ENCODE assay signal across 7 mouse cellular contexts in genomic region chr16:85549971-85550567, GRCm38 (mm10). TPM values are rescaled to one million over a fixed set of nuclear protein-coding genes. Genes with fewer than 3 reads are reported as not detected.
A peak's percentile ranks its signal among the peaks of the same experiment; 100 is the strongest.
DNase-seq lines count a peak whose midpoint lies in the region; ATAC-seq and TF ChIP-seq lines count a peak whose summit lies in the region.

No protein-coding gene starts in this region.

- peak overlapping the region; percentile 70 for H3K4me2 ChIP-seq in lung, embryonic 16.5 days (ENCODE audit: low read depth, low read length)
- H3K4me2 ChIP-seq in stomach, embryonic 15.5 days: peak overlapping the region; percentile 82

- H3K4me3 ChIP-seq in lung, embryonic 16.5 days (ENCODE audit: low read length): peak overlapping the region; percentile 57
- peak overlapping the region; percentile 41 for H3K4me3 ChIP-seq in stomach, embryonic 15.5 days (replicated peaks)

- ATAC-seq in lung, embryonic 16.5 days (ENCODE audit: low read depth): peak; percentile 82
- peak; percentile 60; the same call in 1 of the 2 replicates for ATAC-seq in stomach, embryonic 15.5 days (ENCODE audit: insufficient read depth, low FRiP score, low read depth)

- H3K9me3 ChIP-seq in lung, embryonic 16.5 days (ENCODE audit: control insufficient read depth, low read length): no peaks in the 10 kb centered on the region
- H3K9me3 ChIP-seq in stomach, embryonic 15.5 days: no peaks in the 10 kb centered on the region

- no peak for TF ChIP-seq CTCF in brain, embryonic 14.5 days (IDR thresholded peaks at IDR 0.05; ENCODE audit: borderline replicate concordance, extremely low read depth, insufficient read depth, insufficient read length)

- H3K36me3 ChIP-seq in lung, embryonic 16.5 days (ENCODE audit: control insufficient read depth, insufficient read depth, low read length): no peaks in the 10 kb centered on the region
- H3K36me3 ChIP-seq in stomach, embryonic 15.5 days: no peaks in the 10 kb centered on the region

- peak overlapping the region; percentile 62 for H3K27ac ChIP-seq in lung, embryonic 16.5 days (ENCODE audit: low read length)
- H3K27ac ChIP-seq in stomach, embryonic 15.5 days: no peak overlapping the region; the same call in 1 of the 2 replicates

- no peak for TF ChIP-seq POLR2A in brain, embryonic 14.5 days (IDR thresholded peaks at IDR 0.05; ENCODE audit: borderline replicate concordance, extremely low read depth, insufficient read depth, insufficient read length, poor library complexity, severe bottlenecking)

- no peaks in the 10 kb centered on the region for H3K27me3 ChIP-seq in lung, embryonic 16.5 days (ENCODE audit: control insufficient read depth, insufficient read depth, low read depth, low read length)
- no peaks in the 10 kb centered on the region for H3K27me3 ChIP-seq in stomach, embryonic 15.5 days (replicated peaks)

- no peaks in the 10 kb centered on the region for H3K4me1 ChIP-seq in lung, embryonic 16.5 days (replicated peaks; ENCODE audit: control insufficient read depth, insufficient read depth, low read length)
- peaks cover 3% of the 10 kb centered on the region; the same call in 1 of the 2 replicates for H3K4me1 ChIP-seq in stomach, embryonic 15.5 days

- H3K9ac ChIP-seq in lung, embryonic 16.5 days (ENCODE audit: low read length): peak overlapping the region; percentile 72
- peak overlapping the region; percentile 29; the same call in 1 of the 2 replicates for H3K9ac ChIP-seq in stomach, embryonic 15.5 days

- WGBS in lung, embryonic 16.5 days: 2% methylated on average over 25 of the region's 25 CpGs
- 5% methylated on average over 25 of the region's 25 CpGs for WGBS in stomach, embryonic 15.5 days

- DNase-seq in R1 (ENCODE audit: low read depth, low spot score): peak; percentile 37
- peak; percentile 24 for DNase-seq in brain, embryonic 14.5 days (ENCODE audit: low read depth)
- peak; percentile 33 to 54 for DNase-seq in heart, adult 9 months (ENCODE audit: low spot score in 2 of 2)
- peak; percentile 18 to 25 for DNase-seq in kidney, adult 8-10 months
- DNase-seq in spleen, postnatal 36 days (ENCODE audit: low spot score in 2 of 2): no peak

RNA-seq across cellular contexts. Expression of gene Cyyr1, which starts 3.1 kb away (rescaled TPM):
- polyA plus RNA-seq in brain, embryonic 14.5 days (2012; rRNA removed): 1.8 and 3.0 TPM in 2 replicates
- 19.0 and 19.3 TPM in 2 replicates for polyA plus RNA-seq in lung, embryonic 16.5 days (2015; fragmentation: Nextera tagmentation; extraction: Ambion mirVana)
- 4.6 and 5.5 TPM in 2 replicates for polyA plus RNA-seq in stomach, embryonic 15.5 days (2015; fragmentation: Nextera tagmentation; extraction: Ambion mirVana)

Comparison
In these comparisons a context has a peak if more than half of its experiments do, and no peak if none do; other contexts are left out.
1. DNase-seq: peak in R1 (single experiment), brain, embryonic 14.5 days (single experiment), heart, adult 9 months (2 of 2) and kidney, adult 8-10 months (2 of 2); none in spleen, postnatal 36 days (0 of 2).